Mouse (Mus musculus) kidney, adult 2 months (tissue): ENCODE results near the gene Adprm. TPM values are rescaled to one million over a fixed set of nuclear protein-coding genes. Genes with fewer than 3 reads are reported as not detected.

Experiments used
- DNase-seq: peaks from one replicate; pipeline ENCODE4 v3.0.0; 2021
- H3K27ac ChIP-seq: fragments of 200-500 bp; 2 replicates; pipeline ENCODE4 v1.5.1; 2012; ENCODE audit warnings: low read depth, low read length, control low read depth, inconsistent platforms; ENCODE audit not compliant: insufficient read depth
- H3K27me3 ChIP-seq: fragments of 200-500 bp; replicated peaks from 2 replicates; pipeline ENCODE4 v1.6.1; 2012; ENCODE audit warnings: mild to moderate bottlenecking, moderate library complexity, low read length, inconsistent platforms; ENCODE audit not compliant: control insufficient read depth, insufficient read depth
- H3K36me3 ChIP-seq: fragments of 200-500 bp; 2 replicates; pipeline ENCODE4 v1.6.1; 2012; ENCODE audit warnings: mild to moderate bottlenecking, moderate library complexity, low read length, inconsistent platforms; ENCODE audit not compliant: control insufficient read depth, insufficient read depth
- H3K4me1 ChIP-seq: fragments of 200-500 bp; 2 replicates; pipeline ENCODE4 v1.6.1; 2011; ENCODE audit warnings: low read length; ENCODE audit not compliant: control insufficient read depth, insufficient read depth
- H3K4me3 ChIP-seq: fragments of 200-500 bp; 2 replicates; pipeline ENCODE4 v1.5.1; 2011; ENCODE audit warnings: mild to moderate bottlenecking, low read depth, low read length, control low read depth; ENCODE audit not compliant: insufficient read depth
- CTCF ChIP-seq: fragments of 200-500 bp; conservative IDR thresholded peaks from 2 replicates; pipeline ENCODE4 v1.5.1; 2011; ENCODE audit warnings: low read depth, mild to moderate bottlenecking, control low read depth, low read length, moderate library complexity, mixed read lengths; ENCODE audit not compliant: insufficient read depth, insufficient read length
- POLR2A ChIP-seq: fragments of 200-500 bp; IDR thresholded peaks from one replicate; pipeline ENCODE4 v1.6.1; 2011; ENCODE audit warnings: low read depth, low read length, control low read depth
- WGBS: fragments of 180-500 bp; shearing (Covaris S2); methylation state at CpG from one replicate; pipeline ENCODE4 v1.1.7; 2018; 5-methylcytosine and 5-hydroxymethylcytosine counted together
- polyA plus RNA-seq: library from polyadenylated mRNA; depleted of rRNA; stranded (reverse); fragments of >200 nt; gene quantifications from 2 replicates; pipeline ENCODE4 v1.2.3, GENCODE M21; 2012; rRNA removed

Adprm gene
- polyA plus RNA-seq, result 15.1 and 19.0 TPM in 2 replicates

DNA sequence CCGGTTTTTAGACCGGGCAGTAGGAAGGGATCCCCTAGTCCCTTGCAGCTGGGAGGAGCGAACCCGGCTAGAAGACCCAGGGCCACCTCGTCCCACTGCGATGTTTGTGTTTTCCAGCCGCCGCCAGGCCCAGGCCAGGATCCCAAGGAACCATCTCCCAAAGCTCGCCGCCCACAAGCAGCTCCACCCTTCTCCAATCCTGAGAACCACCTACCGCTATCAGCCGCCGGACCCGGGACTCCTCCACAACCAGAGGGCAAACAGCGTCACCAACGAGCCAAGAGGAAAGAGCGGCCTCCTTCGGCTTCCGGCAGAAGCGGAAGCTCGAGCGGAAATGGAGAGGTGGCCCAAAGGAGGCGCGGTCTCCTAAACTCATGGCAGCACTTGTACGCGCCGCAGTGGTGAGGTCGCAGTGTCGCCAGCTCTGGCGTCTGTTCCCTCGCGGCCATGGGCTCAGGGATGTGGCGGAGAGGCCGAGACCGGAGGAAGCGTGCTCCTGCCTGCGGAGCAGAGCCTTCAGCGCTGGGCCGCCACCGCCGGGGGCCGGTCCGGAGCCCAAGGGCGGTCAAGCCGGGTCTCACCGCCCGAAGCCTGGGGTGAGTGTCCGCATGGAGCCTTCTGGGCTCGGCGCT lies at the start of gene Adprm, which contains the start of gene Sco1:
TSS of gene Adprm (minus strand) at position 274 of the 632 bp plus-strand sequence.
TSS of gene Sco1 (plus strand) at position 350 of the 632 bp plus-strand sequence.
- Histone ChIP-seq H3K36me3 (peaks cover 2% of the 10 kb centered on the region), H3K4me1 (no peaks in the 10 kb centered on the region), H3K4me3 (peak within 1 kb of the TSS; percentile 86), H3K27ac (peak within 1 kb of the TSS; percentile 77), H3K27me3 (no peaks in the 10 kb centered on the region)
- TF ChIP-seq CTCF (no peak), POLR2A (peak; percentile 62)
- DNase-seq, result peak; percentile 95
- whole genome bisulfite sequencing, result under 1% methylated on average over 50 of the region's 50 CpGs

DNA sequence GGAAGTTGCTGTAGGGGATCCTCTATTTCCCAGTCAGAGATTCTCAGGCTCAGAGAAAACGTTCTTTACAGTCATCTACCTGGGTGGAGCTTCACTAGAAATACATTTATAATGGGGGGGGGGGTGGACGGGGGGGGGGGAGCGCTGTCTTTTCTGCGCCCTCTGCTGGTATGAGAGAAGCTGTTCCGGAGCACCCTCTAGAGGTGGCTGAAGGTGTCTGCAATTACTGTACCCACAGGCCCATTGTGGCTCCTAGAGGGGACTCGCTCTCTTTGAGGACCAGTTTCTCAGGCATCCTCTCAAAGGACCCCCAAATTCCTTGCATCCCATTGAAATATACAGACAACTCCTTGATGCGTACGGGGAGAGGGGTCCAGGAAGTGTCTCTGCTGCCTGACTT lies 49.3 kb upstream of the Adprm start:
- peak; percentile 62 for DNase-seq
- Histone ChIP-seq H3K4me1 (no peaks in the 10 kb centered on the region), H3K36me3 (no peaks in the 10 kb centered on the region), H3K27me3 (no peaks in the 10 kb centered on the region), H3K4me3 (no peak overlapping the region), H3K27ac (no peak overlapping the region)
- TF ChIP-seq POLR2A (no peak), CTCF (peak; percentile 77)
- WGBS, result 30% methylated on average over 5 of the region's 8 CpGs

DNA sequence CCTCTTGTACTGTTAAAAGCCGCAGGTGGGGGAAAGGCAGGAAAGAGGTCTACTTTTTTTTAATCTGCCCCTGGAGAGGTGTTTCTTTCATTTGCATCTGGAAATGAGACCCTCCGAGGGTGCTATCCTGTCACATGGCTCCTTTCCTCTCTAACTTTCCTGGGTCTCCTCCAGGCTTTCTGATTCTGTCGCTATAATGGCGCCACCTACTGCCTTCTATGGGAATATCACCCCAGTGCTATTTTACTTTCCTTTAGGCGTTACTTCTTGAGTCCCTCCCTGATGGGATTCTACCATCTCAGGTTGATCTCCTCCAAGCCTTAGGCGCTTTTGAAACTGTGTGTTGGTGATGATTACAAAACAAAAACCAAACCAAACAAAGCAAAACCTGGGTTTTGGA lies 47.8 kb upstream of the Adprm start:
- Histone ChIP-seq H3K4me1 (no peaks in the 10 kb centered on the region), H3K27me3 (no peaks in the 10 kb centered on the region), H3K4me3 (no peak overlapping the region), H3K27ac (no peak overlapping the region), H3K36me3 (no peaks in the 10 kb centered on the region)
- 30% methylated on average over 6 of the region's 6 CpGs for WGBS
- TF ChIP-seq CTCF (peak; percentile 33), POLR2A (no peak)
- DNase-seq, result peak; percentile 51

DNA sequence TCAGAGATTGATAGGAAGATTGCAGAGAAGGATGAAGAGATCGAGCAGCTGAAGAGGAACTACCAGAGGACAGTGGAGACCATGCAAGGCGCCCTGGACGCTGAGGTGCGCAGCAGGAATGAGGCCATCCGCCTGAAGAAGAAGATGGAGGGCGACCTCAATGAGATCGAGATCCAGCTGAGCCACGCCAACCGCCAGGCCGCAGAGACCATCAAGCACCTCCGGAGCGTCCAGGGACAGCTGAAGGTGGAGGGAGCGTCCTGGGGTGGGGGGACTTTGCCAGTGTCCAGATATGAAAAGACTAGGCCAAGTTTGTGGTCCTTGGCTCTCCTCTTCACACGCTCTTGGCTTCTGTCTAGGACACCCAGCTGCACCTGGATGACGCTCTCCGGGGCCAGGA lies 46.8 kb upstream of the Adprm start:
- no peak for TF ChIP-seq CTCF
- no peak for TF ChIP-seq POLR2A
- DNase-seq, result no peak
- Histone ChIP-seq H3K27ac (no peak overlapping the region), H3K4me1 (no peaks in the 10 kb centered on the region), H3K4me3 (no peak overlapping the region), H3K27me3 (no peaks in the 10 kb centered on the region), H3K36me3 (no peaks in the 10 kb centered on the region)
- WGBS, result 94% methylated on average over 16 of the region's 16 CpGs

DNA sequence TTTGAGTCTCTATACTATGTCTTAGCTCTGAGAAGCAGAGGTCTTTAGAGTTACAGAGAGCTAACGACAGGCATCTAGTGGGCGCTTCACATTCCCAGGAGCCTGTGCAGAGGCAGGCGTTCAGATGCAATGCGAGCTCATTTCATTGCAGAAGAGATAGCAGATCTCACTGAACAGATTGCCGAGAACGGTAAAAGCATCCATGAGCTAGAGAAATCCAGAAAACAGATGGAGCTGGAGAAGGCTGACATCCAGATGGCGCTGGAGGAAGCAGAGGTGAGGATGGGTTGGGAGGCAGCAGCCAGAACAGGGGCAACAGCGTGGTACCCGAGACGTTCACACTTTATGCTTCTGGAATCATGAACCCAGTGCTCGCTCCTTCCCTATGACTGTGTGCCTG lies 46.0 kb upstream of the Adprm start:
- Histone ChIP-seq H3K27me3 (no peaks in the 10 kb centered on the region), H3K4me1 (no peaks in the 10 kb centered on the region), H3K27ac (no peak overlapping the region), H3K4me3 (no peak overlapping the region), H3K36me3 (no peaks in the 10 kb centered on the region)
- WGBS, result 80% methylated on average over 11 of the region's 11 CpGs
- TF ChIP-seq CTCF, result no peak
- no peak for TF ChIP-seq POLR2A
- DNase-seq, result no peak

DNA sequence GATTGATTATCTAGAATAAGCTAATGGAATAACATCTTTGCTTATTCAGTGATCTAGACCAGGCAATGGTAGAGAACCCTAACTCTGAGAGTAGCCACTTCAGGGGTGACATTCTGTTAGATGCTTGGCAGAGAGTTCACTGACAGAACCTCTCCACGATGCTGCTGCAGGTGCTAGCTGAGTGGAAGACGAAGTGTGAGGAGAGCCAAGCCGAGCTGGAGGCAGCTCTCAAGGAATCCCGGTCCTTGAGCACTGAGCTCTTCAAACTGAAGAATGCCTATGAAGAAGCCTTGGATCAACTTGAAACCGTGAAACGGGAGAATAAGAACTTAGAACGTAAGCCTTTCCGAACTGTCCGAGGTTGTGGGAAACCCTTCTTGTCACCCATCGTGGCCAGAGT lies 45.3 kb upstream of the Adprm start:
- H3K36me3 ChIP-seq, result no peaks in the 10 kb centered on the region
- H3K4me1 ChIP-seq, result no peaks in the 10 kb centered on the region
- TF ChIP-seq CTCF (no peak), POLR2A (no peak)
- no peaks in the 10 kb centered on the region for H3K27me3 ChIP-seq
- H3K4me3 ChIP-seq, result no peak overlapping the region
- no peak overlapping the region for H3K27ac ChIP-seq
- DNase-seq, result no peak
- WGBS, result 91% methylated on average over 10 of the region's 10 CpGs

DNA sequence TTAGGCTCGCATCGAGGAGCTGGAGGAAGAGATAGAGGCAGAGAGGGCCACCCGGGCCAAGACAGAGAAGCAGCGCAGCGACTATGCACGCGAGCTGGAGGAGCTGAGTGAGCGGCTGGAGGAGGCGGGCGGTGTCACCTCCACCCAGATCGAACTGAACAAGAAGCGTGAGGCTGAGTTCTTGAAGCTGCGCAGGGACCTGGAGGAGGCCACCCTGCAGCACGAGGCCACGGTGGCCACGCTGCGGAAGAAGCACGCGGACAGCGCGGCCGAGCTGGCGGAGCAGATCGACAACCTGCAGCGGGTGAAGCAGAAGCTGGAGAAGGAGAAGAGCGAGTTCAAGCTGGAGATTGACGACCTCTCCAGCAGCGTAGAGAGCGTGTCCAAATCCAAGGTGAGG lies 42.1 kb upstream of the Adprm start:
- Histone ChIP-seq H3K4me3 (no peak overlapping the region), H3K36me3 (no peaks in the 10 kb centered on the region), H3K4me1 (no peaks in the 10 kb centered on the region), H3K27me3 (no peaks in the 10 kb centered on the region), H3K27ac (no peak overlapping the region)
- DNase-seq, result no peak
- WGBS, result 75% methylated on average over 29 of the region's 29 CpGs
- no peak for TF ChIP-seq CTCF
- no peak for TF ChIP-seq POLR2A

DNA sequence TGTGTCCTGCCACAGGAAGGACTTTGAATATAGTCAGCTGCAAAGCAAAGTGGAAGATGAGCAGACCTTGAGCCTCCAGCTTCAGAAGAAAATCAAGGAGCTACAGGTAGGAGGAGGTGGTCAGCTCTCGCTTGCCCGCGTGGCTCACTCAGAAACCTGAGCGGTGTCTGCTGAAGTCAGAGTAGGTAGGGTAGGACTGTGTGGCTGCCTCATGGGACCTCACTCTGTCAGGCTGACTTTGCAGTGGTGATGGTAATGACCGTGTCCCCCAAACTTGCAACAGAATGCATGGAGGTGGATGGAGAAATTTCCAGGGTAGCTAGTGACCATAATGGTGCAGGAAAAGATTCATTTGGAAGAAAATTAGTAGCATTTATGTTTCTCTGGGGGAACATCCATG lies 41.3 kb upstream of the Adprm start:
- TF ChIP-seq CTCF, result no peak
- TF ChIP-seq POLR2A, result no peak
- Histone ChIP-seq H3K27me3 (no peaks in the 10 kb centered on the region), H3K4me3 (no peak overlapping the region), H3K27ac (no peak overlapping the region), H3K36me3 (no peaks in the 10 kb centered on the region), H3K4me1 (no peaks in the 10 kb centered on the region)
- WGBS, result 92% methylated on average over 5 of the region's 5 CpGs
- DNase-seq, result no peak
